Mouse (Mus musculus): Measurements from ENCODE around the gene Prpf40a. TPM values are rescaled to one million over a fixed set of nuclear protein-coding genes. Genes with fewer than 3 reads are reported as not detected.

The Prpf40a gene
- polyA plus RNA-seq, 1 experiment from 2014 or later = 176 TPM

DNA sequence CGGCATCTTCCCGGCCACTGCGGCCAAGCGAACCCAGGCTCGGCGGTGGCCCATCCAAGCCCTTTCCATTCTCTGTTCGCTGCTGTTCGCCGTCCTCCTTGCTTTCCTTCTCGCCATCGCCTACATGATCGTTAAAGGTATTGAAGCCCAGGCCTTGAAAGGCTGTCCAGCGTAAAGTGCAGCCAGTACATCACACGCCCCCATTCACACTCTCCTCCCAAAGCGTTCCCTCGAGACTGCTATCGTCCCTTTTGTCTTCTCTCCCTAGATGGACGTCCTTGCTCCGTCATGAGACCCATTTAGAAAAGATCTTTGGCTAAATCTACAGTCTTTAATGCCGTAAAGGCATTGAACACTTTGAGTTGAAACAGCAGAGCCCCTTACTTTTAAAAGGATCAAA is 1.3 kb upstream of the Prpf40a start:
- H3K27me3 ChIP-seq (ENCODE audit: control insufficient read depth, insufficient read depth, low read length) = no peaks in the 10 kb centered on the region
- H3K4me2 ChIP-seq (replicated peaks; ENCODE audit: low read depth, low read length) = peak overlapping the region; percentile 70
- peak overlapping the region; percentile 83 for H3K9ac ChIP-seq (replicated peaks; ENCODE audit: low read depth, low read length)
- H3K9me3 ChIP-seq (ENCODE audit: control insufficient read depth, low read depth, low read length) = no peaks in the 10 kb centered on the region
- H3K27ac ChIP-seq (ENCODE audit: low read length) = peak overlapping the region; percentile 92
- H3K4me3 ChIP-seq (ENCODE audit: low read depth, low read length) = peak overlapping the region; percentile 90
- no peak for ATAC-seq (ENCODE audit: insufficient number of reproducible peaks, insufficient read depth, low FRiP score, low read depth)
- peaks cover 5% of the 10 kb centered on the region for H3K4me1 ChIP-seq (ENCODE audit: control insufficient read depth, insufficient read depth, low read length)
- peaks cover 16% of the 10 kb centered on the region for H3K36me3 ChIP-seq (ENCODE audit: control insufficient read depth, insufficient read depth, low read length)
- WGBS = under 1% methylated on average over 20 of the region's 20 CpGs

DNA sequence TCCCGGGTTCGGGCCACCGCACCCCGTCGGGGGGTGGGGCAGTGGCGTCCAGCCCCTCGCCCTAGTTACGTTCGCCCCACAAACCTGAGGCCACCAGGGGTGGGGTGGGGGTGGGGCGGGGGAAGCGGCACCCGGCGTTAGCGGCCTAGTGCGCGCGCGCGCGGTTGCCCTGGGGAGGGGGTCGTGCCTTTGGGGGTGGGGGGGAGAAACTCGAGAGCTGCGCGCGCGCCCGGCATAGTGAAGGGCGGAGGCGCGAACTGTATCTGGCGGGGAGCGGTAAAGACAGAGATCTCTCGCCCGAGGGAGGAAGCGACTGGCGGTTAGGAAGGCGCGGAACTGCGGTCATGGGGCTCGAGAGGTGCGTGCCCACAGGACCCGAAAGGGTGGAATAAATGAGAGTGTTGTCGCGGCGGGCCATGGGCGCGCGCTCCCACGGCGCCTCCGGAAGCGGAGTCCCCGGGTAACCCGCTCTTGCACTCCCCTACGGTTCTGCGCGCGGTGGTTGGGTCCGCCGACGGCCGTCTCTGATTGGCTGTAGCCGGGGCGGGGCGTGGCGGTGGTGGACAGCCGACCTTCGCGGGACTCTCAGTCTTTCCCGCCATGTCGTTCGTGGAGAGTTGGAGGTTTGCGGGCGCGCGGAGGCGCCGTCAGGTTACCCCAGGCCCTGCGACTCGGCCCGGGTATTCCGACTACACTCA is 588 bp upstream of the Prpf40a start, which contains the start of gene Arl6ip6:
Arl6ip6 (plus strand) TSS at position 204 of the 698 bp plus-strand sequence.
- Histone ChIP-seq H3K27ac (ENCODE audit: low read length) (peak within 1 kb of the TSS; percentile 92), H3K4me1 (ENCODE audit: control insufficient read depth, insufficient read depth, low read length) (peaks cover 5% of the 10 kb centered on the region), H3K4me2 (replicated peaks; ENCODE audit: low read depth, low read length) (peak within 1 kb of the TSS; percentile 70), H3K4me3 (ENCODE audit: low read depth, low read length) (peak within 1 kb of the TSS; percentile 90), H3K36me3 (ENCODE audit: control insufficient read depth, insufficient read depth, low read length) (peaks cover 16% of the 10 kb centered on the region), H3K27me3 (ENCODE audit: control insufficient read depth, insufficient read depth, low read length) (no peaks in the 10 kb centered on the region), H3K9ac (replicated peaks; ENCODE audit: low read depth, low read length) (peak within 1 kb of the TSS; percentile 83), H3K9me3 (ENCODE audit: control insufficient read depth, low read depth, low read length) (no peaks in the 10 kb centered on the region)
- under 1% methylated on average over 69 of the region's 82 CpGs for WGBS
- ATAC-seq (ENCODE audit: insufficient number of reproducible peaks, insufficient read depth, low FRiP score, low read depth) = peak; percentile 90

DNA sequence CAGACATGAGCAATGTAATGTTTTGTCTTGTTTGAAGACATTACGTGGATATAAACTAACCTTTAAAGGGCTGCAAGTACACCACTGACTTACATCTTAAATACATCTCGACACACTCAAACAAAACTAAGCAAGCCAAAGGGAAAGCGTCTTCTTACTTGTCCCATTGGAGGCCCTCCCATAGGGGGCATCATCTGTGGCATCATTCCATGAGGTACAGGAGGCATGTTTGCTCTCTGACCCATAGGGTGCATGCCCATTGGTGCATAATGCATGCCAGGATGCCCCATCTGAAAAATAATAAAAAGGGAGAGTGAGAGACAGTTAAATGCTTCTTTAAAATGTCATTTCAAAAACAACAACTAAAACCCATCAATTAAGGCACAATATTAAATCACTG is 1.3 kb downstream of the Prpf40a start:
- H3K9ac ChIP-seq (replicated peaks; ENCODE audit: low read depth, low read length) = no peak overlapping the region

DNA sequence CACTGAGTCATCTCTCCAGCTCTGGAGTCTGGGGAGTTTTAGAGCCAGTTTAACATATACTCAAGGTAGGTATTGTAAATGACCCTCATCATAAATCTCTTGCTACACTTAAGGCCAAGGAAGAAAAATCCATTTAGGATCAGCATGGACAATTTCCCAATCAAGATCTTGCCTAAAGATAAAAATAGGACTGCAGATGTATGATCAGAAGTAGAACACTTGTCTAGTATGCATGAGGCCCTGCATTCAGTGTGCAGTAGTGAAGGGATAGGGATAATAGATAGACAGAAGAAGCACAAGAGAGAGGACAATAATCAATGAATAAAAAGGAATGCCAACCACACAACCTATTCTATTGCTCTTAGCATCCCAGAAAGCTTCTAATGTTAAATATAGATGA is 11.2 kb downstream of the Prpf40a start:
- Histone ChIP-seq H3K9ac (replicated peaks; ENCODE audit: low read depth, low read length) (no peak overlapping the region), H3K27ac (ENCODE audit: low read length) (no peak overlapping the region), H3K27me3 (ENCODE audit: control insufficient read depth, insufficient read depth, low read length) (no peaks in the 10 kb centered on the region), H3K4me1 (ENCODE audit: control insufficient read depth, insufficient read depth, low read length) (no peaks in the 10 kb centered on the region), H3K4me3 (ENCODE audit: low read depth, low read length) (no peak overlapping the region), H3K9me3 (ENCODE audit: control insufficient read depth, low read depth, low read length) (no peaks in the 10 kb centered on the region), H3K36me3 (ENCODE audit: control insufficient read depth, insufficient read depth, low read length) (peaks cover 6% of the 10 kb centered on the region), H3K4me2 (replicated peaks; ENCODE audit: low read depth, low read length) (no peak overlapping the region)
- ATAC-seq (ENCODE audit: insufficient number of reproducible peaks, insufficient read depth, low FRiP score, low read depth) = no peak

More for the DNA sequence above, 1.3 kb downstream of the Prpf40a start:
- Histone ChIP-seq H3K36me3 (ENCODE audit: control insufficient read depth, insufficient read depth, low read length) (peaks cover 7% of the 10 kb centered on the region), H3K27ac (ENCODE audit: low read length) (no peak overlapping the region), H3K4me2 (replicated peaks; ENCODE audit: low read depth, low read length) (peak overlapping the region; percentile 57), H3K9me3 (ENCODE audit: control insufficient read depth, low read depth, low read length) (no peaks in the 10 kb centered on the region), H3K4me1 (ENCODE audit: control insufficient read depth, insufficient read depth, low read length) (peaks cover 5% of the 10 kb centered on the region), H3K4me3 (ENCODE audit: low read depth, low read length) (peak overlapping the region; percentile 90), H3K27me3 (ENCODE audit: control insufficient read depth, insufficient read depth, low read length) (no peaks in the 10 kb centered on the region)
- ATAC-seq (ENCODE audit: insufficient number of reproducible peaks, insufficient read depth, low FRiP score, low read depth) = no peak
- 66% methylated on average over 3 of the region's 3 CpGs for WGBS

DNA sequence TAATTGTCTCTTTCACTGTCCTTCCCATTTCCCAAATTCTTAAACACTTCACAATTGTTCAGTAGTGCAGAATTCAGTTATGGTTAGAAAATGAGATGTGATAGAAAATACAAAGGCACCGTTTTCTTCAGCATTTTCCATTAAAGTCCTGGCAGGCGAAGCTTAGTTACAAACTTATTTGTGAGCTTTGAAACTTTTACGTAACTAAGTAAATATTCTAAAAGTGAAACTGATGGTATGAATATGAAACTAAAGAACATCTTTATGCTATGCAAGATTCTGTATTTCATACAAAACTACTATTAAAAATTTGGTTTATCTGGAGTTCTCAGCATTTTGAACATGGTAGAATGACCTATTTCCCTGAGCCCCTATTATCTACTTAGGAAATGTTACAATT is 12.1 kb downstream of the Prpf40a start:
- H3K4me2 ChIP-seq (replicated peaks; ENCODE audit: low read depth, low read length) = no peak overlapping the region
- no peaks in the 10 kb centered on the region for H3K4me1 ChIP-seq (ENCODE audit: control insufficient read depth, insufficient read depth, low read length)
- 87% methylated on average over 3 of the region's 3 CpGs for WGBS
- H3K9ac ChIP-seq (replicated peaks; ENCODE audit: low read depth, low read length) = no peak overlapping the region
- H3K27me3 ChIP-seq (ENCODE audit: control insufficient read depth, insufficient read depth, low read length) = no peaks in the 10 kb centered on the region
- H3K9me3 ChIP-seq (ENCODE audit: control insufficient read depth, low read depth, low read length) = no peaks in the 10 kb centered on the region
- ATAC-seq (ENCODE audit: insufficient number of reproducible peaks, insufficient read depth, low FRiP score, low read depth) = no peak
- H3K27ac ChIP-seq (ENCODE audit: low read length) = no peak overlapping the region
- no peak overlapping the region for H3K4me3 ChIP-seq (ENCODE audit: low read depth, low read length)
- peaks cover 12% of the 10 kb centered on the region for H3K36me3 ChIP-seq (ENCODE audit: control insufficient read depth, insufficient read depth, low read length)

DNA sequence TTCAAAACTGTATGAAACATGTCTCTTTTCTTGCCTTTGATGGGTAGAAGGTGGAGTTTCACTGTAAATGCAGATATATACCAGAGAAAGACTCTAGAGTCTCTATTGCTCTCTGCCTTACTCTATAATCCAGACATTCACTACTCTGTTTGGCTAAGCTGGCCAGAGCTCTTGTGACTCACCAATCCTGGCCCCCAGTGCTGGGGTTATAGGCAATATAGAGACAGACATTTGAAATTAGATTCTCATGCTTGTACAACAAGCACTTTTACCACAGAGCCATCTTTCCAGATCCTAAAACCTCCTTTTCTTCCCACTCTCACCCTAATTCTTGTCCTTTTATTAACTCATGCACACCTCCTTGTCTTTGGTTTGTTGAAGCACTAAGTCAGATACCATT is 17.1 kb downstream of the Prpf40a start:
- H3K27me3 ChIP-seq (ENCODE audit: control insufficient read depth, insufficient read depth, low read length) = no peaks in the 10 kb centered on the region
- no peak overlapping the region for H3K4me3 ChIP-seq (ENCODE audit: low read depth, low read length)
- peaks cover 13% of the 10 kb centered on the region for H3K36me3 ChIP-seq (ENCODE audit: control insufficient read depth, insufficient read depth, low read length)
- no peak overlapping the region for H3K9ac ChIP-seq (replicated peaks; ENCODE audit: low read depth, low read length)
- no peak overlapping the region for H3K27ac ChIP-seq (ENCODE audit: low read length)
- no peaks in the 10 kb centered on the region for H3K9me3 ChIP-seq (ENCODE audit: control insufficient read depth, low read depth, low read length)
- no peak overlapping the region for H3K4me2 ChIP-seq (replicated peaks; ENCODE audit: low read depth, low read length)
- H3K4me1 ChIP-seq (ENCODE audit: control insufficient read depth, insufficient read depth, low read length) = no peaks in the 10 kb centered on the region
- ATAC-seq (ENCODE audit: insufficient number of reproducible peaks, insufficient read depth, low FRiP score, low read depth) = no peak

DNA sequence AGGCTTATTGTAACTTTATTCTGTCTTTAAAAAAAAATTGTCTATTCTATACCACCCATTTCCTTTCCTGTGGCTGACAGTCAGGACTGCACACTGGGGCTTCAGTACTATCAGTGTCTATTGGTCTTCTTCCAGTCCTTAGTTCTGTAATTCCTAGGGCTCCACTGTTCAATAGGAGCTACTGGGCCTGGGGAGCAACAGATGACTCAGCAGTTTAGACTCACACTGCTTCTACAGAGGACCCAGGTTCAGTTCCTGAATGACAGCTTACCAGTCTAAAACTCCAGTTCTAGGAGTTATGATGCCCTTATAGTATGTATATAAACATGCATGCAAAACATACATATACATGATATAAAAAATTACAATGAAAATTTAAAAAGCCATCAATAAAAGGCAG is 44.2 kb downstream of the Prpf40a start:
- no peak for ATAC-seq (ENCODE audit: insufficient number of reproducible peaks, insufficient read depth, low FRiP score, low read depth)
- no peaks in the 10 kb centered on the region for H3K27me3 ChIP-seq (ENCODE audit: control insufficient read depth, insufficient read depth, low read length)
- peaks cover 45% of the 10 kb centered on the region for H3K36me3 ChIP-seq (ENCODE audit: control insufficient read depth, insufficient read depth, low read length)
- H3K9me3 ChIP-seq (ENCODE audit: control insufficient read depth, low read depth, low read length) = no peaks in the 10 kb centered on the region
- H3K4me2 ChIP-seq (replicated peaks; ENCODE audit: low read depth, low read length) = no peak overlapping the region
- no peak overlapping the region for H3K27ac ChIP-seq (ENCODE audit: low read length)
- H3K9ac ChIP-seq (replicated peaks; ENCODE audit: low read depth, low read length) = no peak overlapping the region
- H3K4me1 ChIP-seq (ENCODE audit: control insufficient read depth, insufficient read depth, low read length) = no peaks in the 10 kb centered on the region
- no peak overlapping the region for H3K4me3 ChIP-seq (ENCODE audit: low read depth, low read length)

DNA sequence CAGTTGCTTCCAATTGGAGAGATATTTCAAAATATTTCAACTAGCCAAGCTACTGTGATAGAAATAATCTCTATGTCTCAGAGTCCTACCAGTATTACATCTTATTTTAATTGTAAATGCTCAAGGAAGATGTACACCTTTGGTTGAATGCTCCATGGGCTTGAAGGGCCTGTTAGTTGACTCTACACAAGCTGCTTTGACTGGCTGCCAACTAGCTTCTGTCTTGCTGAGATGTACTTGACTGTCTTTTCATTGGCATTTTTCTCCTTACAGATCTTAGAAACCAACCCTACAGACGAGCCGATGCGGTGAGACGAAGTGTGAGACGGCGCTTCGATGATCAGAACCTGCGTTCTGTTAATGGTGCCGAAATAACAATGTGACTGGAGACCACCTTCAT is 59.5 kb downstream of the Prpf40a start:
- WGBS = 97% methylated on average over 9 of the region's 9 CpGs
- Histone ChIP-seq H3K9me3 (ENCODE audit: control insufficient read depth, low read depth, low read length) (no peaks in the 10 kb centered on the region), H3K4me2 (replicated peaks; ENCODE audit: low read depth, low read length) (no peak overlapping the region), H3K9ac (replicated peaks; ENCODE audit: low read depth, low read length) (no peak overlapping the region), H3K4me3 (ENCODE audit: low read depth, low read length) (no peak overlapping the region), H3K27me3 (ENCODE audit: control insufficient read depth, insufficient read depth, low read length) (no peaks in the 10 kb centered on the region), H3K4me1 (ENCODE audit: control insufficient read depth, insufficient read depth, low read length) (no peaks in the 10 kb centered on the region), H3K27ac (ENCODE audit: low read length) (no peak overlapping the region), H3K36me3 (ENCODE audit: control insufficient read depth, insufficient read depth, low read length) (peaks cover 25% of the 10 kb centered on the region)
- ATAC-seq (ENCODE audit: insufficient number of reproducible peaks, insufficient read depth, low FRiP score, low read depth) = no peak

DNA sequence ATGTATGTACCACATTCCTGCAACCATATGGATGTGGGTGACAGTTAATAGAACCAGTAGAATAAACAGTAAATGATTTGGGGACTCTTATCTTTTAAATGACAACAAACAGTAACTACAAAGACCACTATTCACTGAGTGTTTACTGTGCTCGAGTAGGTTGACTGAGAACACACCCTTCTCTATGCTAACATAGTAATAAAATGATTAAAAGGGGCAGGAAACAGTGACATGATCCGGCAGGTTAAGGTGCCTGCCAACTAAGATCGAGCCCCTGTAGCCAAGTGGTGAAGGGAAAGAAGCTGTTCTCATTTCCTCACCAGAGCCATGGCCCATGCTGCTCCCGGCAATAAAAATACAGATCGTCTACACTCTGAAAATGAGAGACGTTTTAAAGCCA is 62.0 kb downstream of the Prpf40a start:
- Histone ChIP-seq H3K9ac (replicated peaks; ENCODE audit: low read depth, low read length) (no peak overlapping the region), H3K4me3 (ENCODE audit: low read depth, low read length) (no peak overlapping the region), H3K4me2 (replicated peaks; ENCODE audit: low read depth, low read length) (no peak overlapping the region), H3K36me3 (ENCODE audit: control insufficient read depth, insufficient read depth, low read length) (peaks cover 20% of the 10 kb centered on the region), H3K4me1 (ENCODE audit: control insufficient read depth, insufficient read depth, low read length) (no peaks in the 10 kb centered on the region), H3K9me3 (ENCODE audit: control insufficient read depth, low read depth, low read length) (no peaks in the 10 kb centered on the region), H3K27ac (ENCODE audit: low read length) (no peak overlapping the region), H3K27me3 (ENCODE audit: control insufficient read depth, insufficient read depth, low read length) (no peaks in the 10 kb centered on the region)
- 0 out of 2 replicates have a peak, but pooled peaks have one; percentile 46 for ATAC-seq (ENCODE audit: insufficient number of reproducible peaks, insufficient read depth, low FRiP score, low read depth)
- WGBS = 59% methylated on average over 6 of the region's 6 CpGs
